Mouse (Mus musculus): Measurements from ENCODE around the gene Adarb2. TPM values are rescaled to one million over a fixed set of nuclear protein-coding genes. Genes with fewer than 3 reads are reported as not detected.

Gene Adarb2
- polyA plus RNA-seq, 1 experiment, result not detected

- no peak overlapping the region for H3K27ac ChIP-seq (ENCODE audit: insufficient read depth, low read depth, low read length)
- WGBS, result 87% methylated on average over 2 of the region's 2 CpGs
- H3K4me3 ChIP-seq (ENCODE audit: insufficient read depth, low read depth, low read length), result no peak overlapping the region
- TF ChIP-seq CTCF (IDR thresholded peaks at IDR 0.05; ENCODE audit: insufficient read depth, low read depth, low read length) (no peak), POLR2A (IDR thresholded peaks at IDR 0.05; ENCODE audit: insufficient read depth, low read depth, low read length) (no peak)
- 0 out of 2 replicates have a peak, but pooled peaks cover 3% of the 10 kb centered on the region for H3K4me1 ChIP-seq (ENCODE audit: control insufficient read depth, insufficient read depth, low read length)
Measured at GRCm38 (mm10) chr13:8622263-8622662, 419.6 kb downstream of the Adarb2 start.

- no peak for TF ChIP-seq POLR2A (IDR thresholded peaks at IDR 0.05; ENCODE audit: insufficient read depth, low read depth, low read length)
- no peak for TF ChIP-seq CTCF (IDR thresholded peaks at IDR 0.05; ENCODE audit: insufficient read depth, low read depth, low read length)
- Histone ChIP-seq H3K4me1 (ENCODE audit: control insufficient read depth, insufficient read depth, low read length) (peaks cover 3% of the 10 kb centered on the region), H3K27ac (ENCODE audit: insufficient read depth, low read depth, low read length) (no peak overlapping the region), H3K4me3 (ENCODE audit: insufficient read depth, low read depth, low read length) (no peak overlapping the region)
- WGBS, result 87% methylated on average over 6 of the region's 6 CpGs
Measured at GRCm38 (mm10) chr13:8629565-8629964, 426.9 kb downstream of the Adarb2 start.

DNA sequence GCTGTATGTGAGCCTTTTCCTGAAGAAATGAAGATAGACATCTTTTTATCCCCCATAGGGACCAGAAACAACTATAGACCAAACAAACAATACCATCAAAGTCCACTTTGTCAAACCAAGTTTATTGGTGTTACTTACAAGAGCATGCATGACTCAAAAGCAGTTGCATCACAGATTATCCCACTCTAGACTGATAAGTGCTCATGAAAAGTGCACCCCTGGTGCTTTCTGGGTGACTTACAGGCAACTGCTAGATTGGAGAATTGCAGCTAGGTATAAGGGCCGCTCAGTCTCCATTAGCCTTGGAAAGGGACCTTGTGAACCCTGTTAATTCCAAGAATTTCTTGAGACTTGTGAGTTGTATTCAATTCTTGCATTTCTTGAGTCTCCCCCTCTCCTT is 429.0 kb downstream of the Adarb2 start:
- H3K4me3 ChIP-seq (ENCODE audit: insufficient read depth, low read depth, low read length), result no peak overlapping the region
- 95% methylated on average over 1 of the region's 1 CpGs for WGBS
- TF ChIP-seq CTCF (IDR thresholded peaks at IDR 0.05; ENCODE audit: insufficient read depth, low read depth, low read length), result no peak
- no peak for TF ChIP-seq POLR2A (IDR thresholded peaks at IDR 0.05; ENCODE audit: insufficient read depth, low read depth, low read length)
- no peak overlapping the region for H3K27ac ChIP-seq (ENCODE audit: insufficient read depth, low read depth, low read length)
- H3K4me1 ChIP-seq (ENCODE audit: control insufficient read depth, insufficient read depth, low read length), result peaks cover 3% of the 10 kb centered on the region

DNA sequence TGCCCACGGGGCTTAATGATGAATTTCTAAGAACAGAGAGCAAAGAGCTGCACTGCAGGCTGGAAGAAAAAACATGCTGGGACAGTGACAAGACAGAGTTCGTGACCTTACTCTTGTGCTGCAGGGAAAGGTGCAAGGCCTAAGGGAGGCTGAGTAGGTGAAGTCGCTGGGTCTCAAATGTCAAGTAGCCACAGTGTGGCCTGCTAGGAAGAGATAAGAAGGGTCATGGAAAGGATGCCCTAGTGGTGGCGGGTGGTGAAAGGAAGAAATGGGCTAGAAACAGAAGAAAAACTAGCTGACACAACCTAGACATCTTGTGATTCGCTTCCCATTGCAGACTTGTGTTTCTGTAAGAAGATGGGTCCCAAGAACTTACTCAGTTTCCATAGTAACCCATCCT is 429.4 kb downstream of the Adarb2 start:
- TF ChIP-seq POLR2A (IDR thresholded peaks at IDR 0.05; ENCODE audit: insufficient read depth, low read depth, low read length) (no peak), CTCF (IDR thresholded peaks at IDR 0.05; ENCODE audit: insufficient read depth, low read depth, low read length) (no peak)
- 87% methylated on average over 5 of the region's 5 CpGs for WGBS

GRCm38 (mm10) chr13:8633385-8634337 is 431.0 kb downstream of the Adarb2 start:
- TF ChIP-seq CTCF (IDR thresholded peaks at IDR 0.05; ENCODE audit: insufficient read depth, low read depth, low read length), result no peak
- TF ChIP-seq POLR2A (IDR thresholded peaks at IDR 0.05; ENCODE audit: insufficient read depth, low read depth, low read length), result no peak
- 70% methylated on average over 5 of the region's 5 CpGs for WGBS
- no peak overlapping the region for H3K27ac ChIP-seq (ENCODE audit: insufficient read depth, low read depth, low read length)
- no peak overlapping the region for H3K4me3 ChIP-seq (ENCODE audit: insufficient read depth, low read depth, low read length)
- H3K4me1 ChIP-seq (ENCODE audit: control insufficient read depth, insufficient read depth, low read length), result peaks cover 3% of the 10 kb centered on the region

More for the DNA sequence above, 429.4 kb downstream of the Adarb2 start:
- no peak overlapping the region for H3K4me3 ChIP-seq (ENCODE audit: insufficient read depth, low read depth, low read length)
- peaks cover 3% of the 10 kb centered on the region for H3K4me1 ChIP-seq (ENCODE audit: control insufficient read depth, insufficient read depth, low read length)
- no peak overlapping the region for H3K27ac ChIP-seq (ENCODE audit: insufficient read depth, low read depth, low read length)

DNA sequence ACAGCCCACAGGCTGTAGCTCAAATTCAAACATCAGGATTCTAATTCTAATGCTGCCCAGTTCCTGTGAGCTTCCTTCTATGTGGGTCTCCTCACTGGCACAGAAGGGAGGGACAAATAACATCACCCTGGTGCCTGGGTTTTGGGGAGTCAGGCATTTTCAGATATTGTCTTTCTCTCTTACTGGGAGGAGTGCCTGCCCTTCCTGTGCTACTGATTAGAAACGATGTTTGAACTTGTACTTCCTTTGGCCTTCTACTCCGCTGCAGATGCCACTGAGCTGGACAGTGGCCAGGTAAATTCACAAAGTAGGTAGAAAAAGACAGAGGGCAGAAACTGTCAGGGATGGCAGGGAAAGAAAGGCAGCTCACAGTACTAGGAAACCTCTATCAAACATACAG is 439.4 kb downstream of the Adarb2 start:
- no peak for TF ChIP-seq CTCF (IDR thresholded peaks at IDR 0.05; ENCODE audit: insufficient read depth, low read depth, low read length)
- TF ChIP-seq POLR2A (IDR thresholded peaks at IDR 0.05; ENCODE audit: insufficient read depth, low read depth, low read length), result no peak
- Histone ChIP-seq H3K27ac (ENCODE audit: insufficient read depth, low read depth, low read length) (no peak overlapping the region), H3K4me1 (ENCODE audit: control insufficient read depth, insufficient read depth, low read length) (no peaks in the 10 kb centered on the region; the same call in 1 of the 2 replicates), H3K4me3 (ENCODE audit: insufficient read depth, low read depth, low read length) (no peak overlapping the region)
- 59% methylated on average over 2 of the region's 2 CpGs for WGBS

GRCm38 (mm10) chr13:8643920-8644319 is 441.3 kb downstream of the Adarb2 start:
- no peak overlapping the region for H3K4me3 ChIP-seq (ENCODE audit: insufficient read depth, low read depth, low read length)
- H3K4me1 ChIP-seq (ENCODE audit: control insufficient read depth, insufficient read depth, low read length), result no peaks in the 10 kb centered on the region; the same call in 1 of the 2 replicates
- no peak overlapping the region for H3K27ac ChIP-seq (ENCODE audit: insufficient read depth, low read depth, low read length)
- WGBS, result 88% methylated on average over 3 of the region's 3 CpGs
- TF ChIP-seq POLR2A (IDR thresholded peaks at IDR 0.05; ENCODE audit: insufficient read depth, low read depth, low read length) (no peak), CTCF (IDR thresholded peaks at IDR 0.05; ENCODE audit: insufficient read depth, low read depth, low read length) (no peak)

GRCm38 (mm10) chr13:8644805-8645679 is 442.4 kb downstream of the Adarb2 start:
- Histone ChIP-seq H3K27ac (ENCODE audit: insufficient read depth, low read depth, low read length) (no peak overlapping the region), H3K4me1 (ENCODE audit: control insufficient read depth, insufficient read depth, low read length) (no peaks in the 10 kb centered on the region; the same call in 1 of the 2 replicates), H3K4me3 (ENCODE audit: insufficient read depth, low read depth, low read length) (no peak overlapping the region)
- TF ChIP-seq CTCF (IDR thresholded peaks at IDR 0.05; ENCODE audit: insufficient read depth, low read depth, low read length) (no peak), POLR2A (IDR thresholded peaks at IDR 0.05; ENCODE audit: insufficient read depth, low read depth, low read length) (no peak)
- WGBS, result 47% methylated on average over 9 of the region's 9 CpGs

Data from olfactory bulb, adult 2 months (tissue).